Mouse (Mus musculus) lung, postnatal 25 days (tissue): ENCODE results near the gene Xrcc4.

Source experiments
- DNase-seq: peaks from one replicate; pipeline ENCODE4 v3.0.0; 2022; ENCODE audit warnings: low spot score

Gene Xrcc4

DNA sequence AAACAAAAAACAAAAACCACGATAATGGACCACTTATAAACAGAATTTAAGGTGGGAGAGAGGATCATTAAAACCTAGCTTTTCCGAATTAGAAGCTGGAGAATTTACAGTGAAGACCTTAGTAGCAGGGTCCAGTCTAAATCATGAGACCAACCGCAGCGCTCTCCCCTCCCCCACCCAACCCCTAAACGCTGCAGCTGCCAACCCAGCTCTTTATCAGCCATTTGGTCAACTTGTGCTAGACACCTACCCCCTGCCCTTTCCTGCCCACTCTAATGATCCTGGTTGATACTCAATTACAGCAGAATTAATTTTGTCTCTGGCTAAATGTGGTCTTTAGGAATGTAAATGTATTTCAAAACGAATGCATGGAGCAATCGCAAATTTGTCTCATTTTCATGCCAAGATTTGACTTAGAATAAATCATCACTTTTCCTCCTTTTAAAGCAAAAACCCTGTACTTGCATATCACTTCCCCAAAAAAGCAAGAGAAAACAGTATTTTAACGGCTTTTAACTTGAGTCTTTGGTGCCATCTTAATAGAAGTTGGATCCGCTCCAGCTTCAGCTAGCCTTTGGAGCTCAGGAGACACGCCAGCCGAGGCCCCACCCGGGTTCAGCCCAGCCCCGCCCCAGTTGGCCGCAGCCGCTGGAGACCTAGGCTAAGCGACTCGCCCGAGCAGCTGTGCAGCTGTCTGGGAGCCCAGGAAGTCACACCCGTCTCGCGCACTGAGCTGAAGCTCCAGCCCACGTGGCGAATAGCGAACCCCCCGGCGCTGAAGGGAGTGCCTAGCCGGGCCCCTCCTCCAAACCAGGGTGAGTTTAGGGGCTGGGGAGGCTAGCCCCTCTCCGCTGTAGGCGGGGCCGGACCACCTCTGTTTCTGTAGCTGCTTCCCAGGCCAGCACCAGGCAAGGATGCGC lies 350.4 kb downstream of the Xrcc4 start:
- DNase-seq = peak; percentile 72

GRCm38 (mm10) chr13:89738275-89738674 lies 351.1 kb downstream of the Xrcc4 start:
- DNase-seq = no peak

DNA sequence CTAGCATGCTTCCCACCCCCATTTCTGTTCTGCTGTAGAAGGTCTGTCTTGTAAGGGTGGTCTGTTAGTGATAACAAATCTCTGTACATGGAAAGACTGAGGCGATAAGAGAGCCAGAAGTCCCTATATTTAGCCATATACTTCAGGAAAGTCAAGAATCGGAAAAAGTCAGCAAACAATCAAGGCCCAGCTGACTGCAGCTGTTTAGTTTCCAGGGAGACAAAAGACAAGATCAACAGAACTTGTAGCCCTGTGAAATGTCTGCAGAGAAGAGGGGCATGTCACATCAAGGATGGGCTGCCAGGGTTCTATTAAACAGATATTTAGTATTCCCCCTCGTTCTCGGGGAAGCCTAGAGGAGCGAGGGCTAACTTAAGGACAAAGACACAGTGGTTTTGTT lies 354.3 kb downstream of the Xrcc4 start:
- no peak for DNase-seq

- DNase-seq = no peak
Measured at GRCm38 (mm10) chr13:89726492-89726891, 362.9 kb downstream of the Xrcc4 start.
